Mouse (Mus musculus): ENCODE data around the gene Il1rapl2. TPM values are rescaled to one million over a fixed set of nuclear protein-coding genes. Genes with fewer than 3 reads are reported as not detected.
A peak's percentile ranks its signal among the peaks of the same experiment; 100 is the strongest.

Il1rapl2 gene
- 1 to 10 TPM; 5.0 to 6.1 TPM for total RNA-seq (2021)
- long read RNA-seq, partial matches to known transcripts, result 0 of 2 reads
- long read RNA-seq, other reads (novel, unspliced or antisense), result 2 of 2 reads

GRCm38 (mm10) chrX:137570321-137571195, at the start of gene Il1rapl2:
Il1rapl2 (plus strand) TSS chrX:137570608.
- DNase-seq (ENCODE audit: low spot score in 2 of 2), result peak; percentile 11 to 40

- no peak for DNase-seq (ENCODE audit: low spot score in 2 of 2)
Observed at GRCm38 (mm10) chrX:137548348-137548747, 22.1 kb upstream of the Il1rapl2 start.

GRCm38 (mm10) chrX:137569472-137570188, 778 bp upstream of the Il1rapl2 start:
- DNase-seq (ENCODE audit: low spot score in 2 of 2), result peak in 1 of 2 experiments; percentile 2

GRCm38 (mm10) chrX:137582656-137583055, 12.2 kb downstream of the Il1rapl2 start:
- DNase-seq (ENCODE audit: low spot score in 2 of 2), result no peak

GRCm38 (mm10) chrX:137620697-137621096, 50.3 kb downstream of the Il1rapl2 start:
- no peak for DNase-seq (ENCODE audit: low spot score in 2 of 2)

- peak; percentile 12 to 17 for DNase-seq (ENCODE audit: low spot score in 2 of 2)
Observed at GRCm38 (mm10) chrX:137667011-137667410, 96.6 kb downstream of the Il1rapl2 start.

GRCm38 (mm10) chrX:137687974-137688373, 117.6 kb downstream of the Il1rapl2 start:
- DNase-seq (ENCODE audit: low spot score in 2 of 2), result no peak

- DNase-seq (ENCODE audit: low spot score in 2 of 2), result no peak
Observed at GRCm38 (mm10) chrX:137700006-137700405, 129.6 kb downstream of the Il1rapl2 start.

- no peak for DNase-seq (ENCODE audit: low spot score in 2 of 2)
Observed at GRCm38 (mm10) chrX:137755537-137755936, 185.1 kb downstream of the Il1rapl2 start.

GRCm38 (mm10) chrX:137805484-137806200, 235.2 kb downstream of the Il1rapl2 start:
- DNase-seq (ENCODE audit: low spot score in 2 of 2), result no peak

GRCm38 (mm10) chrX:137806231-137807114, 236.1 kb downstream of the Il1rapl2 start:
- DNase-seq (ENCODE audit: low spot score in 2 of 2), result no peak

- DNase-seq (ENCODE audit: low spot score in 2 of 2), result no peak
Observed at GRCm38 (mm10) chrX:137809526-137809925, 239.1 kb downstream of the Il1rapl2 start.

GRCm38 (mm10) chrX:137812151-137812550, 241.7 kb downstream of the Il1rapl2 start:
- DNase-seq (ENCODE audit: low spot score in 2 of 2), result no peak

GRCm38 (mm10) chrX:137848936-137849335, 278.5 kb downstream of the Il1rapl2 start:
- DNase-seq (ENCODE audit: low spot score in 2 of 2), result no peak

GRCm38 (mm10) chrX:137923490-137923889, 353.1 kb downstream of the Il1rapl2 start:
- DNase-seq (ENCODE audit: low spot score in 2 of 2), result no peak

- DNase-seq (ENCODE audit: low spot score in 2 of 2), result no peak
Observed at GRCm38 (mm10) chrX:137926835-137927234, 356.4 kb downstream of the Il1rapl2 start.

- DNase-seq (ENCODE audit: low spot score in 2 of 2), result no peak
Observed at GRCm38 (mm10) chrX:137947741-137948140, 377.3 kb downstream of the Il1rapl2 start.

GRCm38 (mm10) chrX:137971306-137971705, 400.9 kb downstream of the Il1rapl2 start:
- no peak for DNase-seq (ENCODE audit: low spot score in 2 of 2)

- DNase-seq (ENCODE audit: low spot score in 2 of 2), result no peak
Observed at GRCm38 (mm10) chrX:138043113-138043512, 472.7 kb downstream of the Il1rapl2 start.

- no peak for DNase-seq (ENCODE audit: low spot score in 2 of 2)
Observed at GRCm38 (mm10) chrX:138103954-138104353, 533.5 kb downstream of the Il1rapl2 start.

Data from layer of hippocampus, postnatal 10 days (tissue).